ENCODE assay signal across 24 mouse cellular contexts in genomic region chr8:54562137-54562536, GRCm38 (mm10). TPM values are rescaled to one million over a fixed set of nuclear protein-coding genes. Genes with fewer than 3 reads are reported as not detected.
A peak's percentile ranks its signal among the peaks of the same experiment; 100 is the strongest.
DNase-seq lines count a peak whose midpoint lies in the region; ATAC-seq and TF ChIP-seq lines count a peak whose summit lies in the region.
"Had no signal": no experiment of that assay in that cellular context is flagged by ENCODE, and none has a peak within 500 bp of the region (broad histone marks: within the 10 kb centered on the region; RNA-seq: fewer than 3 reads in every experiment).

No protein-coding gene starts in this region.

- POLR2A ChIA-PET in Patski (lab: Charles Lee): interaction anchor here (0.7 to 3.6 kb wide), 5 partner anchors 12 to 39 kb away, joined by 3 to 17 read pairs (median 3); no protein-coding TSS in a partner anchor

- TF ChIP-seq CTCF in gastrocnemius, adult 2 months (IDR thresholded peaks at IDR 0.05): no peak
- TF ChIP-seq CTCF in lung, embryonic 14.5 days (IDR thresholded peaks at IDR 0.05; ENCODE audit: low read depth): no peak
- TF ChIP-seq CTCF in Patski (IDR thresholded peaks at IDR 0.05): no peak

- no peak for DNase-seq in gastrocnemius, adult 2 months
- no peak for DNase-seq in gastrocnemius, postnatal 36 days
- DNase-seq in lung, embryonic 14.5 days: peak; percentile 39
- DNase-seq in lung, postnatal 14 days: no peak
- DNase-seq in Patski (ENCODE audit: low read depth, low spot score): no peak
- no peak for DNase-seq in left cerebral cortex, adult 18-20 months (ENCODE audit: low spot score in 2 of 2)
- DNase-seq: adrenal gland, postnatal 36 days; forebrain, postnatal 0 days had no signal

- H3K9me3 ChIP-seq in lung, embryonic 14.5 days (ENCODE audit: low read depth, low read length): no peaks in the 10 kb centered on the region
- H3K9me3 ChIP-seq in midbrain, embryonic 13.5 days: no peaks in the 10 kb centered on the region
- H3K9me3 ChIP-seq: embryonic facial prominence, embryonic 12.5 days; limb, embryonic 10.5 days; midbrain, embryonic 10.5 days; neural tube, embryonic 13.5 days had no signal

- no peak overlapping the region for H3K4me2 ChIP-seq in lung, embryonic 14.5 days
- no peak overlapping the region for H3K4me2 ChIP-seq in midbrain, embryonic 13.5 days (replicated peaks)
- H3K4me2 ChIP-seq: embryonic facial prominence, embryonic 12.5 days; neural tube, embryonic 13.5 days had no signal

- no peak overlapping the region for H3K9ac ChIP-seq in lung, embryonic 14.5 days
- H3K9ac ChIP-seq in midbrain, embryonic 13.5 days (replicated peaks): no peak overlapping the region
- H3K9ac ChIP-seq: embryonic facial prominence, embryonic 12.5 days; forebrain, postnatal 0 days; liver, embryonic 14.5 days; neural tube, embryonic 13.5 days had no signal

- no peak for ATAC-seq in lung, embryonic 14.5 days (ENCODE audit: insufficient read depth)
- ATAC-seq in Patski: peak; percentile 90
- peak; percentile 77 for ATAC-seq in megakaryocyte, adult 5-6 weeks (ENCODE audit: poor library complexity, severe bottlenecking)
- no peak for ATAC-seq in midbrain, embryonic 13.5 days
- ATAC-seq: forebrain, postnatal 0 days; inflammation-experienced regulatory T-cells, adult 6 months had no signal

- no peaks in the 10 kb centered on the region for H3K36me3 ChIP-seq in lung, embryonic 14.5 days (ENCODE audit: insufficient read depth)
- H3K36me3 ChIP-seq in midbrain, embryonic 13.5 days: no peaks in the 10 kb centered on the region
- H3K36me3 ChIP-seq: embryonic facial prominence, embryonic 12.5 days; limb, embryonic 10.5 days; midbrain, embryonic 10.5 days; neural tube, embryonic 13.5 days had no signal

- no peaks in the 10 kb centered on the region for H3K4me1 ChIP-seq in lung, embryonic 14.5 days (ENCODE audit: insufficient read depth)
- H3K4me1 ChIP-seq in midbrain, embryonic 13.5 days (replicated peaks): no peaks in the 10 kb centered on the region
- H3K4me1 ChIP-seq: embryonic facial prominence, embryonic 12.5 days; limb, embryonic 10.5 days; midbrain, embryonic 10.5 days; neural tube, embryonic 13.5 days had no signal

- CTCF ChIA-PET in Patski (lab: Charles Lee): interaction anchor here (1.0 to 4.4 kb wide), 9 partner anchors 8 to 99 kb away, joined by 3 to 28 read pairs (median 6); no protein-coding TSS in a partner anchor

- 49% methylated on average over 4 of the region's 4 CpGs for WGBS in lung, embryonic 14.5 days
- 88% methylated on average over 4 of the region's 4 CpGs for WGBS in midbrain, embryonic 13.5 days

- peak overlapping the region; percentile 48 for H3K4me3 ChIP-seq in gastrocnemius, adult 2 months
- H3K4me3 ChIP-seq in lung, embryonic 14.5 days (ENCODE audit: low read depth, low read length): no peak overlapping the region
- no peak overlapping the region for H3K4me3 ChIP-seq in midbrain, embryonic 13.5 days (replicated peaks)
- H3K4me3 ChIP-seq: embryonic facial prominence, embryonic 12.5 days; left cerebral cortex, adult 2 months; limb, embryonic 10.5 days; midbrain, embryonic 10.5 days; neural tube, embryonic 13.5 days had no signal

- in situ Hi-C loops in Patski (cut with MboI; ENCODE audit: low pct_unique_long_range_greater_than_20kb): no loop called here

- H3K27ac ChIP-seq in gastrocnemius, adult 2 months: peak overlapping the region; percentile 83
- no peak overlapping the region for H3K27ac ChIP-seq in lung, embryonic 14.5 days (ENCODE audit: low read depth)
- no peak overlapping the region for H3K27ac ChIP-seq in midbrain, embryonic 13.5 days
- H3K27ac ChIP-seq: embryonic facial prominence, embryonic 12.5 days; left cerebral cortex, adult 2 months; limb, embryonic 10.5 days; liver, embryonic 14.5 days; midbrain, embryonic 10.5 days; neural tube, embryonic 13.5 days; stomach, postnatal 0 days had no signal

- intact Hi-C loops in gastrocnemius, adult 2 months (cut with DNase I): no loop called here
- intact Hi-C loops in gastrocnemius, postnatal 36 days (cut with DNase I): no loop called here

- H3K27me3 ChIP-seq in lung, embryonic 14.5 days (ENCODE audit: insufficient read depth, low read length): no peaks in the 10 kb centered on the region
- H3K27me3 ChIP-seq in Patski: no peaks in the 10 kb centered on the region
- H3K27me3 ChIP-seq in midbrain, embryonic 13.5 days: no peaks in the 10 kb centered on the region
- H3K27me3 ChIP-seq: embryonic facial prominence, embryonic 12.5 days; neural tube, embryonic 13.5 days had no signal

RNA-seq across cellular contexts. Expression of gene Spcs3, which starts 32.3 kb away (rescaled TPM):
- total RNA-seq in gastrocnemius, adult 2 months (2021): 10 to 100 TPM; 26.6 to 27.7 TPM
- 10 to 100 TPM; 20.9 to 21.4 TPM for total RNA-seq in gastrocnemius, postnatal 36 days (2021)
- 87.8 and 92.9 TPM in 2 replicates for polyA plus RNA-seq in lung, embryonic 14.5 days (2014; fragmentation: Nextera tagmentation; extraction: Ambion mirVana)
- polyA plus RNA-seq in Patski (2021): 368 TPM
- 117 and 126 TPM in 2 replicates for total RNA-seq in megakaryocyte, adult 5-6 weeks (2015)
- total RNA-seq in megakaryocyte, adult 5-6 weeks (2017): 86.8 and 99.4 TPM in 2 replicates
- polyA plus RNA-seq in midbrain, embryonic 13.5 days (2015; fragmentation: Nextera tagmentation; extraction: Ambion mirVana): 58.4 and 61.9 TPM in 2 replicates
- 10 to 100 TPM; 71.9 to 76.7 TPM for total RNA-seq in left cerebral cortex, adult 18-20 months (2021)

RNA-seq across cellular contexts. Expression of gene Asb5, which starts 32.8 kb away (rescaled TPM):
- total RNA-seq in gastrocnemius, adult 2 months (2021): 100 to 1,000 TPM; 148 to 292 TPM
- 100 to 1,000 TPM; 181 to 187 TPM for total RNA-seq in gastrocnemius, postnatal 36 days (2021)
- 6.0 and 7.7 TPM in 2 replicates for polyA plus RNA-seq in lung, embryonic 14.5 days (2014; fragmentation: Nextera tagmentation; extraction: Ambion mirVana)
- 29.5 TPM for polyA plus RNA-seq in Patski (2021)
- total RNA-seq in megakaryocyte, adult 5-6 weeks (2015): 0.16 TPM in 1 of 2 replicates, not detected in the other
- not detected in 2 replicates for total RNA-seq in megakaryocyte, adult 5-6 weeks (2017)
- polyA plus RNA-seq in midbrain, embryonic 13.5 days (2015; fragmentation: Nextera tagmentation; extraction: Ambion mirVana): 3.5 and 5.3 TPM in 2 replicates
- total RNA-seq in left cerebral cortex, adult 18-20 months (2021): 1 to 10 TPM; 1.2 to 2.1 TPM
- polyA plus RNA-seq: inflammation-experienced regulatory T-cells, adult 6 months had no signal

RNA-seq across cellular contexts. Expression of gene Spata4, which starts 38.4 kb away (rescaled TPM):
- total RNA-seq in gastrocnemius, adult 2 months (2021): not detected
- total RNA-seq in gastrocnemius, postnatal 36 days (2021): not detected
- polyA plus RNA-seq in lung, embryonic 14.5 days (2014; fragmentation: Nextera tagmentation; extraction: Ambion mirVana): not detected in 2 replicates
- not detected for polyA plus RNA-seq in Patski (2021)
- total RNA-seq in megakaryocyte, adult 5-6 weeks (2015): 0.22 TPM in 1 of 2 replicates, not detected in the other
- total RNA-seq in megakaryocyte, adult 5-6 weeks (2017): not detected in 2 replicates
- 0.30 and 0.32 TPM in 2 replicates for polyA plus RNA-seq in midbrain, embryonic 13.5 days (2015; fragmentation: Nextera tagmentation; extraction: Ambion mirVana)
- not detected for total RNA-seq in left cerebral cortex, adult 18-20 months (2021)
- total RNA-seq: ES-E14; forebrain, postnatal 0 days; heart, adult 18-20 months; layer of hippocampus, adult 8-10 months; left cerebral cortex, adult 2 months had no signal
- polyA plus RNA-seq: embryonic facial prominence, embryonic 12.5 days; heart, embryonic 16.5 days; inflammation-experienced regulatory T-cells, adult 6 months; kidney, embryonic 16.5 days; limb, embryonic 10.5 days; liver, embryonic 14.5 days; midbrain, embryonic 10.5 days; neural tube, embryonic 13.5 days; spleen, adult 2 months; stomach, postnatal 0 days had no signal

Comparison
In these comparisons a context has a peak if more than half of its experiments do, and no peak if none do; other contexts are left out.
1. ATAC-seq: peak in Patski (single experiment) and megakaryocyte, adult 5-6 weeks (single experiment); none in lung, embryonic 14.5 days (single experiment) and midbrain, embryonic 13.5 days (single experiment).
2. RNA of gene Asb5, which starts 32.8 kb away (total RNA-seq): 148 to 292 TPM in gastrocnemius, adult 2 months and 181 to 187 TPM in gastrocnemius, postnatal 36 days; 1.2 to 2.1 TPM in left cerebral cortex, adult 18-20 months and 0.16 TPM in megakaryocyte, adult 5-6 weeks; every median in the first group is over 10 times any median in the second.